Mouse (Mus musculus): ENCODE results near the gene Epb41l3. TPM values are rescaled to one million over a fixed set of nuclear protein-coding genes. Genes with fewer than 3 reads are reported as not detected.

The Epb41l3 gene
- 118 and 125 TPM in 2 replicates for polyA plus RNA-seq (2015; fragmentation: Nextera tagmentation; extraction: Ambion mirVana)

DNA sequence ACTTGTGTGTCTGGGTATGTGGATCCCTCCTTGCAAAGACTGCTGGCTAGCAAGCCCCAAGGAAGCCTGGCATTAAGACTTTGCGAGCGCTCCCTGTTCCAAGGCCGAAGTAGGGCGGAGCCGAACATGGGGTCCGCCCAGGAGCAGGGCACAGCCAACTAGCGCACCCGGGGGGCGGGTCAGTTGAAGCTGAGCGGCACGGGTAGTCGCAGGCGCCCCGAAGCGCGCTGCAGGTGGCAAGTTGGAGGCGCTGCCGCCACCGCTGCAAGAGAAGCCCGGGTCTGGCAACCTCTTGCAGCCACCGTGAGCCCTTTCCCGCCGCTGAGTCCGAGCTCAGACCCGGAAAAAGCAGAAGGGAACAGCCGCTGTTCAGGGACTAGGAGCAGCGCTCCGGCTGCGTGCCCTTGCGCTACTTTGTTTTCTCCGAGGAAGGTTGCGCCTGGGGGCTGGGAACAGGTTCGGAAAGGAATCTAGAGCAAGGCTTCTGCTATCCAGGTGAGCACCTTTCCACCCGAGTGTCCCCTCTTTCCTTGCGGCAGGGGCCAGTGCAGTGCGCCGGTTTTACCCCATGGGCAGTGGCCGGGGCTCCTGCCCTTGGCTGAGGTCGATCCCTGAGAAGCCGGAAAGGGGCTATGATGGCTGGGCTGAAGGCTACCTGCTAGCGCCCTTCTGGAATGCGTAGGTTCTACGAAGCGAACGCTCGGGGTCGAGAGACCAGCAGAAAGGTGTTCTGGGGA lies at the start of gene Epb41l3:
Gene Epb41l3 (plus strand): TSS at position 183 of the 737 bp plus-strand sequence.
- H3K4me3 ChIP-seq (replicated peaks): peak within 1 kb of the TSS; percentile 53
- peaks cover 19% of the 10 kb centered on the region; the same call in 1 of the 2 replicates for H3K4me1 ChIP-seq
- no peak within 1 kb of the TSS for H3K27ac ChIP-seq (replicated peaks)
- no peaks in the 10 kb centered on the region for H3K9me3 ChIP-seq (replicated peaks)
- no peaks in the 10 kb centered on the region for H3K36me3 ChIP-seq
- H3K9ac ChIP-seq: 0 out of 2 replicates have a peak within 1 kb of the TSS, but pooled peaks have one; percentile 23
- under 1% methylated on average over 47 of the region's 47 CpGs for WGBS
- peak; percentile 92 for ATAC-seq (ENCODE audit: insufficient number of reproducible peaks, low FRiP score, low TSS enrichment, low read depth)
- peaks cover 49% of the 10 kb centered on the region for H3K27me3 ChIP-seq
- H3K4me2 ChIP-seq (replicated peaks): peak within 1 kb of the TSS; percentile 99

DNA sequence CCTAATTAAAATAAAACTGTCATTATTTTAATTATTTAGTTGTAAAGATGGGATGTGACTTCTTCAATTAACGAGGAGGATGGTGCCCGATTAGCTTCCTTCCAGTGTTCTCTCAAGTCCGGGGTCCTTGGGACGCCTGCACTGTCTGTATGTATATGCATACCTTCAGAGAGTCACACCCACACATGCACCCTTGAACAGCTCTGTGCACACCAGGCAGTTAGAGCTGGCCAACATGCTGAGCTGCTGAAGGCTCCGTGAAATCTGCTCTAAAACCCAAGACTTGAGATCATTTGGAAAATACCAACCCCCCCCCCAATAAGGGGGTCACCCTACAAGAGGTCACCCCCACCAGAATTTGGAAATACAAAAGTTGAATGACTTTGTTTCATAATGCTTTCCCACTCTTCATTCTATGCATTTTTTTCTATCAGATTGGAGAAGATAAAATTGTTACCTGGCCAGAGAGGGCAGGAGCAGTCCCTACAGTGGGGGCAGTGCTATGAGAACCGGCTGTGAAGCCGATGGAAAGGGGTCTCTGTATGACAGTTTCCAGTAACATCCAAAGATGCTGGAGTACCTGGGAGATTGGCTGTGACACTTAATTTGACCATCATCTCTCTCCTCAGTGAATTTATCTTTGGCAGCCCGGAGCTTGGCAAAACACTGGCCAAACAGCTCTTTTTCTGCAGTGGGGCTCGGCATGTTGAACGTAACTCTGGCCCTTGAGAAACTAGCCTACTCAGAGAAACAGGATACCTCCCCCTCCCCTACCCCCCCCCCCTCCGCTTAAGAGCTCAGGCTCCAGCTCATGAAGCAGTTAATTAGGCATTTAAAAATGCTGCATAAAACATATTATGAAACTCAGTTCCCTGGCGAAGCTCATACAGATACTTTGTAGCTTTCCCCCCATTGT lies 36.5 kb upstream of the Epb41l3 start:
- Histone ChIP-seq H3K4me2 (replicated peaks) (no peak overlapping the region), H3K4me1 (no peaks in the 10 kb centered on the region), H3K27me3 (no peaks in the 10 kb centered on the region), H3K9me3 (replicated peaks) (no peaks in the 10 kb centered on the region), H3K36me3 (no peaks in the 10 kb centered on the region), H3K27ac (replicated peaks) (no peak overlapping the region), H3K9ac (no peak overlapping the region), H3K4me3 (replicated peaks) (no peak overlapping the region)
- no peak for ATAC-seq (ENCODE audit: insufficient number of reproducible peaks, low FRiP score, low TSS enrichment, low read depth)
- WGBS: 62% methylated on average over 12 of the region's 12 CpGs

DNA sequence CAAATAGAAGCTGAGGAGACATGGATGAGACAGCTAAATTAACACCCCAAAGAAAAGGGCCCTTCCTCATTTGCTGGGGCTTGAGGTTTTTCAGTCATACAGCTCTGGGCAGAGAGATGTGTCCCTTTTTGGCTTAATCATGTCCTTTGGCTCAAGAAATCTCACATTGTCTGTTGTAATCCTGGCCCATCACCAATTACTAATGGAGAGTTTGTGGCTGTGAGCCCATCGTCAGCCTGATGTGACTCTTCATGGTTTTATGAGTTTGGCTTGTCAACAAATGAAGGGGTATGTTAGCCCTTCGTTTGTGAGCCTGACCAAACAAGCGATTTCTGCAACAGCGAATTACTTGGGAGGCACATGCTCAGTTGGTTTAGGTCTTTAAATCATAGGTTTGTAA lies 34.0 kb upstream of the Epb41l3 start:
- WGBS: 75% methylated on average over 4 of the region's 4 CpGs
- no peak overlapping the region for H3K4me3 ChIP-seq (replicated peaks)
- H3K9ac ChIP-seq: no peak overlapping the region
- H3K27me3 ChIP-seq: no peaks in the 10 kb centered on the region
- H3K4me1 ChIP-seq: no peaks in the 10 kb centered on the region
- H3K4me2 ChIP-seq (replicated peaks): no peak overlapping the region
- no peaks in the 10 kb centered on the region for H3K36me3 ChIP-seq
- no peaks in the 10 kb centered on the region for H3K9me3 ChIP-seq (replicated peaks)
- ATAC-seq (ENCODE audit: insufficient number of reproducible peaks, low FRiP score, low TSS enrichment, low read depth): no peak
- H3K27ac ChIP-seq (replicated peaks): no peak overlapping the region

DNA sequence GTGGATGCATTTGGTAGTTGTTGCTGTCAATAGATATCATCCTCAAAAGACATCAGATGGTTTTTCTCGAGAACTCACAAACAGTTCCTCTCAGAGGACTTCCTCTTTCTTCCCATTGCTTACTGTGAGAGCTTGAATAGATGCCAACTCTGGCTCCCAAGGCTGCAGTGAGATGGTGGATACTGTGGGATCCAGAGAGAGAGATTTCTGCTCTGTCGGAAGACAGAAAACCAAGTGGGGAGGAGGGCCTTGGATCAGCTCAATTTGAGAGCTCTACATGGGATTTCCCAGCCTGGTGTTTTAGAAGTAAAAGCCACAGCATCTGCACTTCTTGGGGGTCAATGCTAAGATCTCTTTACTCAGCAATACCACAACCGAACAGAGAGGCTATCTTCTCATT lies 26.7 kb upstream of the Epb41l3 start:
- no peak for ATAC-seq (ENCODE audit: insufficient number of reproducible peaks, low FRiP score, low TSS enrichment, low read depth)
- Histone ChIP-seq H3K4me3 (replicated peaks) (no peak overlapping the region), H3K4me1 (no peaks in the 10 kb centered on the region), H3K36me3 (no peaks in the 10 kb centered on the region), H3K9me3 (replicated peaks) (no peaks in the 10 kb centered on the region), H3K9ac (no peak overlapping the region), H3K4me2 (replicated peaks) (no peak overlapping the region), H3K27ac (replicated peaks) (no peak overlapping the region), H3K27me3 (no peaks in the 10 kb centered on the region)
- 46% methylated on average over 3 of the region's 3 CpGs for WGBS

DNA sequence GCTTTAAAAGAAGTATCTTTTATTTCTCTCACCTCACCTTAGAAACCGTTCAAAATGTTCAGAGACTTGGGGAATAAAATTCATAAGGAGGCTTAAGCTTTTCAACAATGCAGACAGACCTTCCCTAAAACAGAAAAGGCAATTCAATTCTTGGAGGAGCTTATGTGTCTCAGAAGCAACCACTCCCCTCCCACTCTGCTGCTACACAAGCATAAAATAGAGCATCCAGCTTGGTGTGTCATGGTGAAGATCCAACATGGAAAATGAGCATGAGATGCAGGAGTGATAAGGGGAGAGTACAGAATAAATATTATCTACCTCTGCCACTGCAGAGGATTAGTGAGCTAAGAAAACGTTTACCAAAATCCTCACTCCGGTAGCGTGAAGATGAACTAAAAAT lies 21.5 kb upstream of the Epb41l3 start:
- Histone ChIP-seq H3K9me3 (replicated peaks) (no peaks in the 10 kb centered on the region), H3K4me3 (replicated peaks) (no peak overlapping the region), H3K36me3 (no peaks in the 10 kb centered on the region), H3K27me3 (no peaks in the 10 kb centered on the region), H3K4me1 (no peaks in the 10 kb centered on the region), H3K4me2 (replicated peaks) (no peak overlapping the region), H3K9ac (no peak overlapping the region), H3K27ac (replicated peaks) (no peak overlapping the region)
- 73% methylated on average over 4 of the region's 4 CpGs for WGBS
- ATAC-seq (ENCODE audit: insufficient number of reproducible peaks, low FRiP score, low TSS enrichment, low read depth): no peak

DNA sequence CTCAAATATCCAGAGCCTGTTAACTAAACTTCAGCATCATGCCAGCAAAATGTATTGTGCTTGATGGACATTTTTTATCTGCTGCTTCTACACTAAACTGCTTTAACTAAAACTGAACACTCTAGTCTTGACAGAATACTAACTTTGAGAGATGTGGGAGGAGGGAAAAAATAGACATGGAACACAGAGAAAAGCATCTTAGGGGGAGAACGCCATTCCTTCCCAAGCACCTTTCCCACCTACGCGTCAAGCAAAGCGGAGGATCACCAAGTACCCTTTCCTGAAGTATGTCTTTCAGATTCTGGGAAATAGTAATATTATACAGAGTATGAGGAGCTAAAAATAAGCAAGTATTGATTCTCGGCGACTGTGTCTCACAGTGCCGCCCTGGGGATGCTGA lies 15.7 kb upstream of the Epb41l3 start:
- no peak overlapping the region for H3K27ac ChIP-seq (replicated peaks)
- no peaks in the 10 kb centered on the region for H3K9me3 ChIP-seq (replicated peaks)
- no peaks in the 10 kb centered on the region for H3K36me3 ChIP-seq
- no peaks in the 10 kb centered on the region for H3K27me3 ChIP-seq
- no peak overlapping the region for H3K4me3 ChIP-seq (replicated peaks)
- WGBS: 79% methylated on average over 7 of the region's 7 CpGs
- no peak overlapping the region for H3K4me2 ChIP-seq (replicated peaks)
- no peaks in the 10 kb centered on the region for H3K4me1 ChIP-seq
- no peak for ATAC-seq (ENCODE audit: insufficient number of reproducible peaks, low FRiP score, low TSS enrichment, low read depth)
- H3K9ac ChIP-seq: no peak overlapping the region

DNA sequence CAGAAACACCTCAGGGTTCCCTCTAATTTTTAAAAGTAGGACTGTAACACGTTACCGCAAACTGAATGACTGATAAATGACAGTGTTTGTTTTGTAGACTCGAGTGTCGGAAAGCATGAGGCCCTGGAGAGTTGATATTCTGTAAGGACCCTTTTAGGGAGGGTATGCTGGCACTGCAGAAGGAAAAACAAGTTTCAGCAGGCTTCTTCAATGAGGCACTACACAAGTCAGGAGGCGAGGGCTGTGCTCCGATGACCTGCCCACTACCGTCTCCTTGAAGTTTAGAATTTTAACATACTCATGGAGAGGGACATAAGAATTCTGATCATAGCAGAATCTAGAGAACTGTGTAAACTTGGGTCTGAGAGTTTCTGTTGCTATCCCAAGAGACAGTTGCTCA lies 15.1 kb upstream of the Epb41l3 start:
- Histone ChIP-seq H3K27ac (replicated peaks) (no peak overlapping the region), H3K9ac (no peak overlapping the region), H3K4me1 (no peaks in the 10 kb centered on the region), H3K4me3 (replicated peaks) (no peak overlapping the region), H3K27me3 (no peaks in the 10 kb centered on the region), H3K9me3 (replicated peaks) (no peaks in the 10 kb centered on the region), H3K36me3 (no peaks in the 10 kb centered on the region), H3K4me2 (replicated peaks) (no peak overlapping the region)
- ATAC-seq (ENCODE audit: insufficient number of reproducible peaks, low FRiP score, low TSS enrichment, low read depth): no peak
- 74% methylated on average over 7 of the region's 7 CpGs for WGBS

DNA sequence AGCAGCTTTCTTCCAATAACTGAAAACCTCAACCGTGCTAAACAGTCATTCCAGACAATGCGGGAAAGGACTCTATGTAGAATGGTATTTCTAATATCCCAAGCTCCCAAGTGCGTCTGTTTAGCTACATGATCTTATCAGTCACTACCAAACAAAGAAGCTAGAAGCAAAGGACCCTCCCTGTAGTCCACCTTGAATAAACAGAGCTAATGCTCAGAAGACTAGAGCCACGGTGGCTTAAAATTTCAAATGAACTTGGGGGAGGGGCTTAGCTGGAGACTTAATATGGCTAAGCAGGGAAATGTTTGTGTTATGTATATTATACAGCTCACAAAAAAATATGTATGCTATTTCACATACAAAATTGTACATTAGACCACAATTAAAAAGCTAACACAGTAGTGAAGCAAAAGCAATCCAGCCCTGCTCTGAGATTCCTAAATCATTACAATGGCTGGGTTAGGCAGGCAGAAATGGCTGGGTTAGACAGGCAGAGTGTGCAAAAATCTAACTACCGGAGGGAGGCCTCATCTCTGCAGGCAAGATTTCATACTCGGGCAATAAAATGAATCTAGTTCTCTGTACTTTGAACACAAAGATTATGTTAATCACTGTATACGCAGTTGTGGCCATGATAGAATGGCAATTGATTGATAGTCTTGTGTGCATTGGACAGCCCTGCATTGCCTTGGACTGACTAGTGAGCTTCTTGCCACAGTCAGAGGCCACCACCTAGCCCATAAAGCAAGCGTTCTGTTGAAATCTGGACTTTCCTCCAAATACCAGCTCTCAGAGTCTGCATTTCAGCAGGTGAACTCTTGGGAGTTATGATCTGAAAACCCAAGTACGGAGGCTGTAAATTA lies 13.4 kb upstream of the Epb41l3 start:
- H3K4me1 ChIP-seq: no peaks in the 10 kb centered on the region
- H3K36me3 ChIP-seq: no peaks in the 10 kb centered on the region
- H3K4me3 ChIP-seq (replicated peaks): no peak overlapping the region
- no peak overlapping the region for H3K9ac ChIP-seq
- ATAC-seq (ENCODE audit: insufficient number of reproducible peaks, low FRiP score, low TSS enrichment, low read depth): no peak
- H3K27ac ChIP-seq (replicated peaks): no peak overlapping the region
- no peaks in the 10 kb centered on the region for H3K27me3 ChIP-seq
- no peak overlapping the region for H3K4me2 ChIP-seq (replicated peaks)
- no peaks in the 10 kb centered on the region for H3K9me3 ChIP-seq (replicated peaks)
- 73% methylated on average over 9 of the region's 9 CpGs for WGBS

DNA sequence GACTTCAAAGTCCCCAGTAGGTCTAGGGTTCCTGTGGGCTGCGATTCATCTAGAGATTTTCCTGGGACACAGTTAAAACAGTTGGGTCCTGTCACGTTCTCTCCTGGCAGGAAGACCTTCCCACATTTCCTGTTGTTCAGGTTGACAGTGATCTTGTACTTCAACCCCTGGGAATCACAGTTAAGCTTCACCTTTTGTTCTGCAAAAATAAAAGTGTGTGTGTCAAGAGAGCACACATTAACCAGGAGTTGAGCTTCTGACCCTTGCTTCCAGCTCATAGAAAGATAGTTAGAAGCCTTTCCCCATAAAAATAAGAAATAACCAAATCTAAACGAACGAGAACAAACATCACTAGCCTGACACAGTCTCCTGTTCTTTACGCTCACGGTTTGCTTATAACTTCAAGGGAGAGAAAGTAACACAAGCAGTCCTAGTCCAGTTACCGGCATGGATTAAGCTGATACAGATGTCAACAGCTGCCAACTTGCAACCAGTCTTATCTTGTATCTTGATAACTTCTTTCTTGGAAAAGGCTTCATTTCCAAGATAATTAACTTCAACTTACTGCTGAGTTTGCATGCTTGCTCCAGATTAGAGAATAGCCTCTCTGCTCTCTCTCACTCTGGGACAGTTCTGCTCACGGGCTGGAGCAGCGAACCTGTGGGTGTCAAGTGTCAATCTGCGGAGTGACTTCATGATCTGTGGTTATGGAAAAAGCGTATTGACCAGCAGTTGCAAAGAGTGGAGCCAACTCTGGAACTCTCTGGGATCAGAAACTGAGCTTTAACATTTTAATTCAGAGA lies 7.3 kb upstream of the Epb41l3 start:
- H3K9me3 ChIP-seq (replicated peaks): no peaks in the 10 kb centered on the region
- H3K27ac ChIP-seq (replicated peaks): no peak overlapping the region
- no peak for ATAC-seq (ENCODE audit: insufficient number of reproducible peaks, low FRiP score, low TSS enrichment, low read depth)
- no peaks in the 10 kb centered on the region for H3K4me1 ChIP-seq
- H3K9ac ChIP-seq: no peak overlapping the region
- 43% methylated on average over 11 of the region's 11 CpGs for WGBS
- no peak overlapping the region for H3K4me3 ChIP-seq (replicated peaks)
- H3K4me2 ChIP-seq (replicated peaks): no peak overlapping the region
- H3K27me3 ChIP-seq: no peaks in the 10 kb centered on the region
- no peaks in the 10 kb centered on the region for H3K36me3 ChIP-seq

DNA sequence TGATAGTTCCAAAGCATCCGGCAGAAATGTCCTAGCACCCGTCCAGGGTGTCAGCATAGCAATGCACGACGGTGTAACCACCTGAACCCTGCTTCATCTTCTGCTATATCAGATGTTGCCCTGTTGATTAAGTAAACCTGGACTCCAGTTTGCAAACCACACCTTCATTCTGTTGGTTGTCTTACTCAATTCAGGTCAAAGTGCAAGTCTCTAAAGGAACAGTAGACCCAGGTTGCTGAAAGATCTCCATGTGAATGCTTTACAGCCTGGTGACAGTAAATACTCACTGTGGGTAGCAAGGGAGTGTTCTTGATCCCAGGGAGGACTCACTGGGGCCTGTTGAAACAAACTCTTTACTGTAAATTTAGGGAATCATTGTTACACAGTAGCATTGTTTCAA lies 1.4 kb upstream of the Epb41l3 start:
- Histone ChIP-seq H3K4me2 (replicated peaks) (no peak overlapping the region), H3K4me3 (replicated peaks) (no peak overlapping the region), H3K4me1 (peaks cover 19% of the 10 kb centered on the region; the same call in 1 of the 2 replicates), H3K9ac (no peak overlapping the region), H3K9me3 (replicated peaks) (no peaks in the 10 kb centered on the region), H3K27ac (replicated peaks) (no peak overlapping the region), H3K27me3 (peaks cover 49% of the 10 kb centered on the region), H3K36me3 (no peaks in the 10 kb centered on the region)
- 71% methylated on average over 4 of the region's 4 CpGs for WGBS
- ATAC-seq (ENCODE audit: insufficient number of reproducible peaks, low FRiP score, low TSS enrichment, low read depth): no peak
